Mouse (Mus musculus) cerebellum, adult 2 months (tissue): ENCODE results near the gene Iqcb1. TPM values are rescaled to one million over a fixed set of nuclear protein-coding genes. Genes with fewer than 3 reads are reported as not detected.
"Not testable (repeated sequence)": the region's sequence is repeated elsewhere in the genome, so short reads cannot be mapped to it uniquely, and the experiment has no call there.

ENCODE experiments used
- DNase-seq, 2 experiments: peaks; one replicate each; pipeline ENCODE4 v3.0.0; 2021
- H3K27ac ChIP-seq: fragments of 200-500 bp; 2 replicates; pipeline ENCODE4 v1.5.1; 2012; ENCODE audit warnings: low read length, control low read depth, inconsistent platforms; ENCODE audit not compliant: insufficient read depth
- H3K27me3 ChIP-seq: fragments of 200-500 bp; 2 replicates; pipeline ENCODE4 v1.6.1; 2012; ENCODE audit warnings: inconsistent platforms, mild to moderate bottlenecking, low read length, moderate library complexity; ENCODE audit not compliant: control insufficient read depth, insufficient read depth
- H3K4me1 ChIP-seq: fragments of 200-500 bp; 2 replicates; pipeline ENCODE4 v1.6.1; 2011; ENCODE audit warnings: low read length; ENCODE audit not compliant: control insufficient read depth, insufficient read depth
- H3K4me3 ChIP-seq: fragments of 200-500 bp; replicated peaks from 2 replicates; pipeline ENCODE3; 2011; ENCODE audit warnings: mild to moderate bottlenecking, low read depth, low read length, control low read depth; ENCODE audit not compliant: insufficient read depth
- CTCF ChIP-seq: fragments of 200-500 bp; IDR thresholded peaks from 2 replicates; pipeline ENCODE4 v1.5.1; 2011; ENCODE audit warnings: low read depth, mild to moderate bottlenecking, control low read depth, low read length, moderate library complexity, borderline replicate concordance; ENCODE audit not compliant: insufficient read depth
- POLR2A ChIP-seq: fragments of 200-500 bp; IDR thresholded peaks from 2 replicates; pipeline ENCODE4 v1.6.1; 2011; ENCODE audit warnings: low read length, control low read depth, borderline replicate concordance; ENCODE audit not compliant: insufficient read depth
- WGBS: fragments of 180-500 bp; shearing (Covaris S2); methylation state at CpG from one replicate; pipeline ENCODE4 v1.1.7; 2018; 5-methylcytosine and 5-hydroxymethylcytosine counted together
- polyA plus RNA-seq: library from polyadenylated mRNA; depleted of rRNA; stranded (reverse); fragments of >200 nt; gene quantifications from 2 replicates; pipeline ENCODE4 v1.2.3, GENCODE M21; 2012

Gene Iqcb1
- polyA plus RNA-seq, 1 experiment = 30.2 TPM

- Histone ChIP-seq H3K27ac (no peak overlapping the region), H3K27me3 (no peaks in the 10 kb centered on the region; the same call in 1 of the 2 replicates), H3K4me1 (no peaks in the 10 kb centered on the region), H3K4me3 (peak overlapping the region; percentile 63)
- no peak for DNase-seq
- TF ChIP-seq CTCF = no peak
- no peak for TF ChIP-seq POLR2A
- 6% methylated on average over 11 of the region's 11 CpGs for WGBS
These were observed 553 bp upstream of the Iqcb1 start for GRCm38 (mm10) chr16:36827611-36828053.

- peak overlapping the region; percentile 63 for H3K4me3 ChIP-seq
- DNase-seq = no peak
- WGBS = 4% methylated on average over 11 of the region's 11 CpGs
- no peaks in the 10 kb centered on the region for H3K4me1 ChIP-seq
- TF ChIP-seq CTCF (no peak), POLR2A (no peak)
- H3K27ac ChIP-seq = no peak overlapping the region
- H3K27me3 ChIP-seq = no peaks in the 10 kb centered on the region; the same call in 1 of the 2 replicates
These were observed 635 bp downstream of the Iqcb1 start for GRCm38 (mm10) chr16:36828820-36829219.

- H3K4me1 ChIP-seq, H3K27me3 ChIP-seq, H3K4me3 ChIP-seq, H3K27ac ChIP-seq, DNase-seq: not testable (repeated sequence)
- 91% methylated on average over 1 of the region's 1 CpGs for WGBS
These were observed 18.7 kb downstream of the Iqcb1 start for GRCm38 (mm10) chr16:36846894-36847293.

- H3K27ac ChIP-seq = no peak overlapping the region
- TF ChIP-seq CTCF (no peak), POLR2A (no peak)
- WGBS = 94% methylated on average over 3 of the region's 3 CpGs
- no peaks in the 10 kb centered on the region for H3K4me1 ChIP-seq
- no peaks in the 10 kb centered on the region for H3K27me3 ChIP-seq
- H3K4me3 ChIP-seq = no peak overlapping the region
- no peak for DNase-seq
These were observed 23.0 kb downstream of the Iqcb1 start for GRCm38 (mm10) chr16:36851202-36851601.

- WGBS = 90% methylated on average over 3 of the region's 3 CpGs
- TF ChIP-seq CTCF = no peak
- TF ChIP-seq POLR2A = no peak
These were observed 35.4 kb downstream of the Iqcb1 start for GRCm38 (mm10) chr16:36863585-36863984.

GRCm38 (mm10) chr16:36869442-36869841, 41.3 kb downstream of the Iqcb1 start:
- peaks cover 5% of the 10 kb centered on the region; the same call in 1 of the 2 replicates for H3K4me1 ChIP-seq
- no peaks in the 10 kb centered on the region for H3K27me3 ChIP-seq
- no peak for TF ChIP-seq POLR2A
- TF ChIP-seq CTCF = no peak
- no peak for DNase-seq
- H3K27ac ChIP-seq = no peak overlapping the region
- H3K4me3 ChIP-seq = no peak overlapping the region
- 98% methylated on average over 2 of the region's 2 CpGs for WGBS

More at GRCm38 (mm10) chr16:36863585-36863984, 35.4 kb downstream of the Iqcb1 start:
- Histone ChIP-seq H3K27me3 (no peaks in the 10 kb centered on the region), H3K4me3 (no peak overlapping the region), H3K27ac (no peak overlapping the region), H3K4me1 (no peaks in the 10 kb centered on the region)
- DNase-seq = no peak

GRCm38 (mm10) chr16:36874583-36875275, 46.5 kb downstream of the Iqcb1 start, which contains the start of the genes Eaf2 and Golgb1:
Gene Eaf2 (minus strand): TSS chr16:36875003.
Gene Golgb1 (plus strand): TSS chr16:36875140.
- no peaks in the 10 kb centered on the region for H3K27me3 ChIP-seq
- H3K4me3 ChIP-seq = peak within 1 kb of the TSS; percentile 94
- peak; percentile 40; the same call in 1 of the 2 replicates for TF ChIP-seq POLR2A
- no peak for TF ChIP-seq CTCF
- under 1% methylated on average over 43 of the region's 43 CpGs for WGBS
- peak; percentile 93 to 99 for DNase-seq
- H3K4me1 ChIP-seq = peaks cover 6% of the 10 kb centered on the region; the same call in 1 of the 2 replicates
- H3K27ac ChIP-seq = peak within 1 kb of the TSS; percentile 46; the same call in 1 of the 2 replicates

GRCm38 (mm10) chr16:36875276-36875851, 47.2 kb downstream of the Iqcb1 start:
- Histone ChIP-seq H3K4me1 (peaks cover 9% of the 10 kb centered on the region; the same call in 1 of the 2 replicates), H3K27ac (peak overlapping the region; percentile 2; the same call in 1 of the 2 replicates), H3K4me3 (peak overlapping the region; percentile 80), H3K27me3 (no peaks in the 10 kb centered on the region)
- under 1% methylated on average over 48 of the region's 48 CpGs for WGBS
- no peak for DNase-seq
- TF ChIP-seq POLR2A (no peak), CTCF (no peak)
